Mouse (Mus musculus): ENCODE data around the gene Epb41l4b. TPM values are rescaled to one million over a fixed set of nuclear protein-coding genes. Genes with fewer than 3 reads are reported as not detected.

The Epb41l4b gene
- polyA plus RNA-seq, 1 experiment = 10.7 TPM

GRCm38 (mm10) chr4:57140992-57141717, 2.1 kb downstream of the Epb41l4b start:
- 7% methylated on average over 15 of the region's 15 CpGs for WGBS
- H3K27me3 ChIP-seq (ENCODE audit: control insufficient read depth, insufficient read depth, low read length) = peaks cover 8% of the 10 kb centered on the region
- H3K4me1 ChIP-seq (replicated peaks; ENCODE audit: control insufficient read depth, insufficient read depth, low read length) = peaks cover 14% of the 10 kb centered on the region
- H3K4me3 ChIP-seq (ENCODE audit: control insufficient read depth, insufficient read depth, low read length) = no peak overlapping the region
- no peak for TF ChIP-seq CTCF (IDR thresholded peaks at IDR 0.05; ENCODE audit: borderline replicate concordance, control insufficient read depth, extremely low read depth, insufficient read depth, low read length, poor library complexity)
- TF ChIP-seq POLR2A (IDR thresholded peaks at IDR 0.05; ENCODE audit: control insufficient read depth, extremely low read depth, insufficient read depth, low read length, poor library complexity) = no peak
- H3K27ac ChIP-seq (ENCODE audit: control insufficient read depth, insufficient read depth, low read length) = no peak overlapping the region
- H3K36me3 ChIP-seq (ENCODE audit: control insufficient read depth, insufficient read depth, low read length) = no peaks in the 10 kb centered on the region
- no peak for DNase-seq

- H3K27me3 ChIP-seq (ENCODE audit: control insufficient read depth, insufficient read depth, low read length) = peaks cover 8% of the 10 kb centered on the region
- H3K4me3 ChIP-seq (ENCODE audit: control insufficient read depth, insufficient read depth, low read length) = no peak overlapping the region
- DNase-seq = no peak
- no peaks in the 10 kb centered on the region for H3K36me3 ChIP-seq (ENCODE audit: control insufficient read depth, insufficient read depth, low read length)
- H3K27ac ChIP-seq (ENCODE audit: control insufficient read depth, insufficient read depth, low read length) = no peak overlapping the region
- no peak for TF ChIP-seq POLR2A (IDR thresholded peaks at IDR 0.05; ENCODE audit: control insufficient read depth, extremely low read depth, insufficient read depth, low read length, poor library complexity)
- TF ChIP-seq CTCF (IDR thresholded peaks at IDR 0.05; ENCODE audit: borderline replicate concordance, control insufficient read depth, extremely low read depth, insufficient read depth, low read length, poor library complexity) = no peak
- H3K4me1 ChIP-seq (replicated peaks; ENCODE audit: control insufficient read depth, insufficient read depth, low read length) = peaks cover 14% of the 10 kb centered on the region
- 84% methylated on average over 4 of the region's 4 CpGs for WGBS
Measured at GRCm38 (mm10) chr4:57140200-57140799, 2.9 kb downstream of the Epb41l4b start.

GRCm38 (mm10) chr4:57139433-57139832, 3.8 kb downstream of the Epb41l4b start:
- no peak for DNase-seq
- no peak overlapping the region for H3K4me3 ChIP-seq (ENCODE audit: control insufficient read depth, insufficient read depth, low read length)

GRCm38 (mm10) chr4:57138093-57138440, 5.2 kb downstream of the Epb41l4b start:
- WGBS = 82% methylated on average over 6 of the region's 6 CpGs
- TF ChIP-seq CTCF (IDR thresholded peaks at IDR 0.05; ENCODE audit: borderline replicate concordance, control insufficient read depth, extremely low read depth, insufficient read depth, low read length, poor library complexity) (no peak), POLR2A (IDR thresholded peaks at IDR 0.05; ENCODE audit: control insufficient read depth, extremely low read depth, insufficient read depth, low read length, poor library complexity) (no peak)
- H3K27me3 ChIP-seq (ENCODE audit: control insufficient read depth, insufficient read depth, low read length) = peaks cover 8% of the 10 kb centered on the region

More at GRCm38 (mm10) chr4:57139433-57139832, 3.8 kb downstream of the Epb41l4b start:
- Histone ChIP-seq H3K27me3 (ENCODE audit: control insufficient read depth, insufficient read depth, low read length) (peaks cover 8% of the 10 kb centered on the region), H3K27ac (ENCODE audit: control insufficient read depth, insufficient read depth, low read length) (no peak overlapping the region), H3K36me3 (ENCODE audit: control insufficient read depth, insufficient read depth, low read length) (no peaks in the 10 kb centered on the region), H3K4me1 (replicated peaks; ENCODE audit: control insufficient read depth, insufficient read depth, low read length) (peaks cover 14% of the 10 kb centered on the region)
- WGBS = 82% methylated on average over 10 of the region's 10 CpGs
- TF ChIP-seq POLR2A (IDR thresholded peaks at IDR 0.05; ENCODE audit: control insufficient read depth, extremely low read depth, insufficient read depth, low read length, poor library complexity) = no peak
- TF ChIP-seq CTCF (IDR thresholded peaks at IDR 0.05; ENCODE audit: borderline replicate concordance, control insufficient read depth, extremely low read depth, insufficient read depth, low read length, poor library complexity) = no peak

GRCm38 (mm10) chr4:57137371-57138092, 5.7 kb downstream of the Epb41l4b start:
- no peak for TF ChIP-seq CTCF (IDR thresholded peaks at IDR 0.05; ENCODE audit: borderline replicate concordance, control insufficient read depth, extremely low read depth, insufficient read depth, low read length, poor library complexity)
- TF ChIP-seq POLR2A (IDR thresholded peaks at IDR 0.05; ENCODE audit: control insufficient read depth, extremely low read depth, insufficient read depth, low read length, poor library complexity) = no peak
- no peaks in the 10 kb centered on the region for H3K36me3 ChIP-seq (ENCODE audit: control insufficient read depth, insufficient read depth, low read length)
- H3K27ac ChIP-seq (ENCODE audit: control insufficient read depth, insufficient read depth, low read length) = no peak overlapping the region
- peaks cover 8% of the 10 kb centered on the region for H3K27me3 ChIP-seq (ENCODE audit: control insufficient read depth, insufficient read depth, low read length)
- DNase-seq = no peak
- H3K4me1 ChIP-seq (replicated peaks; ENCODE audit: control insufficient read depth, insufficient read depth, low read length) = peaks cover 9% of the 10 kb centered on the region
- 64% methylated on average over 8 of the region's 8 CpGs for WGBS
- H3K4me3 ChIP-seq (ENCODE audit: control insufficient read depth, insufficient read depth, low read length) = no peak overlapping the region

More at GRCm38 (mm10) chr4:57138093-57138440, 5.2 kb downstream of the Epb41l4b start:
- H3K4me1 ChIP-seq (replicated peaks; ENCODE audit: control insufficient read depth, insufficient read depth, low read length) = peaks cover 14% of the 10 kb centered on the region
- no peak for DNase-seq
- H3K4me3 ChIP-seq (ENCODE audit: control insufficient read depth, insufficient read depth, low read length) = no peak overlapping the region
- H3K36me3 ChIP-seq (ENCODE audit: control insufficient read depth, insufficient read depth, low read length) = no peaks in the 10 kb centered on the region
- H3K27ac ChIP-seq (ENCODE audit: control insufficient read depth, insufficient read depth, low read length) = no peak overlapping the region

GRCm38 (mm10) chr4:57135431-57135830, 7.8 kb downstream of the Epb41l4b start:
- Histone ChIP-seq H3K27ac (ENCODE audit: control insufficient read depth, insufficient read depth, low read length) (no peak overlapping the region), H3K36me3 (ENCODE audit: control insufficient read depth, insufficient read depth, low read length) (no peaks in the 10 kb centered on the region), H3K27me3 (ENCODE audit: control insufficient read depth, insufficient read depth, low read length) (no peaks in the 10 kb centered on the region), H3K4me3 (ENCODE audit: control insufficient read depth, insufficient read depth, low read length) (no peak overlapping the region), H3K4me1 (replicated peaks; ENCODE audit: control insufficient read depth, insufficient read depth, low read length) (no peaks in the 10 kb centered on the region)
- DNase-seq = no peak
- 90% methylated on average over 1 of the region's 1 CpGs for WGBS
- TF ChIP-seq CTCF (IDR thresholded peaks at IDR 0.05; ENCODE audit: borderline replicate concordance, control insufficient read depth, extremely low read depth, insufficient read depth, low read length, poor library complexity) = no peak
- no peak for TF ChIP-seq POLR2A (IDR thresholded peaks at IDR 0.05; ENCODE audit: control insufficient read depth, extremely low read depth, insufficient read depth, low read length, poor library complexity)

Measured in thymus, adult 2 months (tissue).